Mouse (Mus musculus): ENCODE results near the gene Matk. TPM values are rescaled to one million over a fixed set of nuclear protein-coding genes. Genes with fewer than 3 reads are reported as not detected.

Gene Matk
- total and polyA plus RNA-seq, 3 experiments: 0.05 TPM; not detected in 2

- TF ChIP-seq CTCF (IDR thresholded peaks at IDR 0.05; ENCODE audit: low read depth, low read length) (peak; percentile 19; the same call in 1 of the 2 replicates), GATA2 (IDR thresholded peaks at IDR 0.05; ENCODE audit: borderline replicate concordance, low read depth, low read length) (no peak)
- H3K9me3 ChIP-seq (replicated peaks): no peaks in the 10 kb centered on the region
- no peak for DNase-seq (ENCODE audit: low spot score)
- peaks cover 63% of the 10 kb centered on the region for H3K27me3 ChIP-seq (ENCODE audit: insufficient read depth, low read length)
- peaks cover under 1% of the 10 kb centered on the region for H3K36me3 ChIP-seq (replicated peaks)
- no peak for ATAC-seq (ENCODE audit: extremely low read depth, insufficient number of reproducible peaks, low FRiP score, poor library complexity, severe bottlenecking)
- peaks cover 31% of the 10 kb centered on the region for H3K4me1 ChIP-seq (ENCODE audit: insufficient read depth, low read depth, low read length)
- no peak overlapping the region for H3K4me3 ChIP-seq (ENCODE audit: low read depth, low read length)
These were observed 11.9 kb upstream of the Matk start for GRCm38 (mm10) chr10:81240876-81241275.

- Histone ChIP-seq H3K4me1 (ENCODE audit: insufficient read depth, low read depth, low read length) (peaks cover 33% of the 10 kb centered on the region), H3K9me3 (replicated peaks) (no peaks in the 10 kb centered on the region), H3K4me3 (ENCODE audit: low read depth, low read length) (no peak overlapping the region), H3K36me3 (replicated peaks) (no peaks in the 10 kb centered on the region), H3K27me3 (ENCODE audit: insufficient read depth, low read length) (peaks cover 71% of the 10 kb centered on the region)
- TF ChIP-seq POLR2AphosphoS5 (IDR thresholded peaks at IDR 0.05; ENCODE audit: insufficient replicate concordance, low read depth, low read length): no peak
- no peak for TF ChIP-seq GATA1 (IDR thresholded peaks at IDR 0.05; ENCODE audit: borderline replicate concordance, low read length)
- DNase-seq (ENCODE audit: low spot score) (no peak), ATAC-seq (ENCODE audit: extremely low read depth, insufficient number of reproducible peaks, low FRiP score, poor library complexity, severe bottlenecking) (no peak)
These were observed 10.7 kb upstream of the Matk start for GRCm38 (mm10) chr10:81242021-81242420.

GRCm38 (mm10) chr10:81244146-81244545 is 8.6 kb upstream of the Matk start:
- no peaks in the 10 kb centered on the region for H3K9me3 ChIP-seq (replicated peaks)
- 0 out of 2 replicates have a peak overlapping the region, but pooled peaks have one; percentile 2 for H3K4me3 ChIP-seq (ENCODE audit: low read depth, low read length)
- no peaks in the 10 kb centered on the region for H3K36me3 ChIP-seq (replicated peaks)
- H3K27me3 ChIP-seq (ENCODE audit: insufficient read depth, low read length): peaks cover 85% of the 10 kb centered on the region
- TF ChIP-seq CTCF (IDR thresholded peaks at IDR 0.05; ENCODE audit: low read depth, low read length) (no peak), GATA2 (IDR thresholded peaks at IDR 0.05; ENCODE audit: borderline replicate concordance, low read depth, low read length) (no peak), POLR2AphosphoS5 (IDR thresholded peaks at IDR 0.05; ENCODE audit: insufficient replicate concordance, low read depth, low read length) (no peak), TAL1 (conservative IDR thresholded peaks at IDR 0.05; ENCODE audit: low read depth, low read length) (no peak), GATA1 (IDR thresholded peaks at IDR 0.05; ENCODE audit: borderline replicate concordance, low read length) (no peak)
- ATAC-seq (ENCODE audit: extremely low read depth, insufficient number of reproducible peaks, low FRiP score, poor library complexity, severe bottlenecking) (no peak), DNase-seq (ENCODE audit: low spot score) (no peak)
- peaks cover 23% of the 10 kb centered on the region for H3K4me1 ChIP-seq (ENCODE audit: insufficient read depth, low read depth, low read length)

GRCm38 (mm10) chr10:81244595-81244994 is 8.1 kb upstream of the Matk start:
- Histone ChIP-seq H3K36me3 (replicated peaks) (no peaks in the 10 kb centered on the region), H3K9me3 (replicated peaks) (no peaks in the 10 kb centered on the region), H3K27me3 (ENCODE audit: insufficient read depth, low read length) (peaks cover 86% of the 10 kb centered on the region), H3K4me3 (ENCODE audit: low read depth, low read length) (0 out of 2 replicates have a peak overlapping the region, but pooled peaks have one; percentile 2), H3K4me1 (ENCODE audit: insufficient read depth, low read depth, low read length) (peaks cover 25% of the 10 kb centered on the region)
- ATAC-seq (ENCODE audit: extremely low read depth, insufficient number of reproducible peaks, low FRiP score, poor library complexity, severe bottlenecking) (peak; percentile 67; the same call in 1 of the 2 replicates), DNase-seq (ENCODE audit: low spot score) (peak; percentile 73)
- TF ChIP-seq POLR2AphosphoS5 (IDR thresholded peaks at IDR 0.05; ENCODE audit: insufficient replicate concordance, low read depth, low read length) (no peak), CTCF (IDR thresholded peaks at IDR 0.05; ENCODE audit: low read depth, low read length) (peak; percentile 91)

- ATAC-seq (ENCODE audit: extremely low read depth, insufficient number of reproducible peaks, low FRiP score, poor library complexity, severe bottlenecking): no peak
- H3K4me3 ChIP-seq (ENCODE audit: low read depth, low read length): no peak overlapping the region
- TF ChIP-seq POLR2AphosphoS5 (IDR thresholded peaks at IDR 0.05; ENCODE audit: insufficient replicate concordance, low read depth, low read length) (no peak), GATA2 (IDR thresholded peaks at IDR 0.05; ENCODE audit: borderline replicate concordance, low read depth, low read length) (no peak), CTCF (IDR thresholded peaks at IDR 0.05; ENCODE audit: low read depth, low read length) (no peak), GATA1 (IDR thresholded peaks at IDR 0.05; ENCODE audit: borderline replicate concordance, low read length) (no peak), TAL1 (conservative IDR thresholded peaks at IDR 0.05; ENCODE audit: low read depth, low read length) (no peak)
- H3K36me3 ChIP-seq (replicated peaks): no peaks in the 10 kb centered on the region
- H3K9me3 ChIP-seq (replicated peaks): no peaks in the 10 kb centered on the region
- peaks cover 86% of the 10 kb centered on the region for H3K27me3 ChIP-seq (ENCODE audit: insufficient read depth, low read length)
- H3K4me1 ChIP-seq (ENCODE audit: insufficient read depth, low read depth, low read length): peaks cover 27% of the 10 kb centered on the region
- no peak for DNase-seq (ENCODE audit: low spot score)
These were observed 7.6 kb upstream of the Matk start for GRCm38 (mm10) chr10:81245166-81245565.

- H3K4me1 ChIP-seq (ENCODE audit: insufficient read depth, low read depth, low read length): peaks cover 29% of the 10 kb centered on the region
- no peak for ATAC-seq (ENCODE audit: extremely low read depth, insufficient number of reproducible peaks, low FRiP score, poor library complexity, severe bottlenecking)
- H3K36me3 ChIP-seq (replicated peaks): no peaks in the 10 kb centered on the region
- H3K9me3 ChIP-seq (replicated peaks): no peaks in the 10 kb centered on the region
- no peak for DNase-seq (ENCODE audit: low spot score)
- TF ChIP-seq TAL1 (conservative IDR thresholded peaks at IDR 0.05; ENCODE audit: low read depth, low read length): no peak
- peaks cover 90% of the 10 kb centered on the region for H3K27me3 ChIP-seq (ENCODE audit: insufficient read depth, low read length)
- H3K4me3 ChIP-seq (ENCODE audit: low read depth, low read length): no peak overlapping the region
These were observed 4.9 kb upstream of the Matk start for GRCm38 (mm10) chr10:81247804-81248203.

GRCm38 (mm10) chr10:81249442-81249841 is 3.3 kb upstream of the Matk start:
- DNase-seq (ENCODE audit: low spot score): no peak
- H3K36me3 ChIP-seq (replicated peaks): no peaks in the 10 kb centered on the region
- no peaks in the 10 kb centered on the region for H3K9me3 ChIP-seq (replicated peaks)
- TF ChIP-seq GATA2 (IDR thresholded peaks at IDR 0.05; ENCODE audit: borderline replicate concordance, low read depth, low read length) (no peak), CTCF (IDR thresholded peaks at IDR 0.05; ENCODE audit: low read depth, low read length) (no peak), POLR2AphosphoS5 (IDR thresholded peaks at IDR 0.05; ENCODE audit: insufficient replicate concordance, low read depth, low read length) (no peak), GATA1 (IDR thresholded peaks at IDR 0.05; ENCODE audit: borderline replicate concordance, low read length) (no peak), TAL1 (conservative IDR thresholded peaks at IDR 0.05; ENCODE audit: low read depth, low read length) (no peak)
- no peak for ATAC-seq (ENCODE audit: extremely low read depth, insufficient number of reproducible peaks, low FRiP score, poor library complexity, severe bottlenecking)
- peaks cover 28% of the 10 kb centered on the region for H3K4me1 ChIP-seq (ENCODE audit: insufficient read depth, low read depth, low read length)
- H3K27me3 ChIP-seq (ENCODE audit: insufficient read depth, low read length): peaks cover 89% of the 10 kb centered on the region
- no peak overlapping the region for H3K4me3 ChIP-seq (ENCODE audit: low read depth, low read length)
